Mouse (Mus musculus): Measurements from ENCODE around the gene Tlx1. TPM values are rescaled to one million over a fixed set of nuclear protein-coding genes. Genes with fewer than 3 reads are reported as not detected.

The Tlx1 gene
- polyA plus RNA-seq, 1 experiment from 2014 or later, result 3.0 TPM

DNA sequence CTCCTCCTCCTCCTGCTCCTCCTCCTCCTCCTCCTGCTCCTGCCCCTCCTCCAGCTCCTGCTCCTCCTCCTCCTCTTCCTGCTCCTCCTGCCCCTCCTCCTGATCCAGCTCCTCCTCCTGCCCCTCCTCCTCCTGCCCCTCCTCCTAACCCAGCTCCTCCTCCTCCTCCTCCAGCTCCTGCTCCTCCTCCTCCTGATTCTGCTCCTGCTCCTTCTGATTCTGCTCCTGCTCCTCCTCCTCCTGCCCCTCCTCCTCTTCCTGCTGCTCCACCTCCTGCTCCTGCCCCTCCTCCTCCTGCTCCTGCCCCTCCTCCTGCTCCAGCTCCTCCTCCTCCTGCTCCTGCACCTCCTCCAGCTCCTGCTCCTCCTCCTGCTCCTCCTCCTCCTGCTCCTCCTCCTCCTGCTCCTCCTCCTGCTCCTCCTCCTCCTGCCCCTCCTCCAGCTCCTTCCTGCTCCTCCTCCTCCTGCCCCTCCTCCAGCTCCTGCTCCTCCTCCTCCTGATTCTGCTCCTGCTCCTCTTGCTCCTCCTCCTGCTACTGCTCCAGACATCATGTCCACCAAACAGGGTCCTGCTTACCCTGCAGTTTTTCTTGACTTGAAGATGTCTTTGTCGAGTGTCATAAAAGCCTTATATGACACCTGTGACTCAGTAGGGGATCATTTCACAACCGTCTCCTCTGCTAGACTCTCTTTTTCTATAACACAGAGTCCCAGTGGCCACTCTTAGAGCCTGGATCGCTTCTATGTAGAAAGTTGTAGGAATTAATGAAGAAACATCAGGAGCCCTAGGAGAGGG is 55.0 kb downstream of the Tlx1 start:
- Histone ChIP-seq H3K9me3 (no peaks in the 10 kb centered on the region), H3K36me3 (no peaks in the 10 kb centered on the region), H3K27ac (no peak overlapping the region), H3K27me3 (peaks cover 44% of the 10 kb centered on the region), H3K4me2 (no peak overlapping the region), H3K4me3 (no peak overlapping the region), H3K9ac (no peak overlapping the region), H3K4me1 (replicated peaks) (0 out of 2 replicates have a peak, but pooled peaks cover 3% of the 10 kb centered on the region)
- 88% methylated on average over 3 of the region's 3 CpGs for WGBS
- ATAC-seq (ENCODE audit: low FRiP score), result no peak

Other genes starting within 250 kb of the Tlx1 start
- gene Slf2, start 219.5 kb upstream of the Tlx1 start, polyA plus RNA-seq (2015; fragmentation: Nextera tagmentation; extraction: Ambion mirVana), result 29.8 and 30.5 TPM in 2 replicates
- 19.2 and 19.9 TPM in 2 replicates for gene Sema4g, start 161.6 kb upstream of the Tlx1 start, polyA plus RNA-seq (2015; fragmentation: Nextera tagmentation; extraction: Ambion mirVana)
- gene Twnk, start 145.0 kb upstream of the Tlx1 start, polyA plus RNA-seq (2015; fragmentation: Nextera tagmentation; extraction: Ambion mirVana), result 16.0 and 17.0 TPM in 2 replicates
- 91.6 and 93.6 TPM in 2 replicates for gene Mrpl43, start 144.2 kb upstream of the Tlx1 start, polyA plus RNA-seq (2015; fragmentation: Nextera tagmentation; extraction: Ambion mirVana)
- gene Lzts2, start 136.3 kb upstream of the Tlx1 start, polyA plus RNA-seq (2015; fragmentation: Nextera tagmentation; extraction: Ambion mirVana), result 23.4 and 24.1 TPM in 2 replicates
- gene Pdzd7, start 105.0 kb upstream of the Tlx1 start, polyA plus RNA-seq (2015; fragmentation: Nextera tagmentation; extraction: Ambion mirVana), result 1.4 and 1.5 TPM in 2 replicates
- 63.1 and 65.4 TPM in 2 replicates for gene Sfxn3, start 103.2 kb upstream of the Tlx1 start, polyA plus RNA-seq (2015; fragmentation: Nextera tagmentation; extraction: Ambion mirVana)
- 4.7 and 6.3 TPM in 2 replicates for gene Kazald1, start 75.4 kb upstream of the Tlx1 start, polyA plus RNA-seq (2015; fragmentation: Nextera tagmentation; extraction: Ambion mirVana)
- 9.5 and 11.8 TPM in 2 replicates for gene Lbx1, start 85.1 kb downstream of the Tlx1 start, polyA plus RNA-seq (2015; fragmentation: Nextera tagmentation; extraction: Ambion mirVana)
- gene Btrc, start 213.1 kb downstream of the Tlx1 start, polyA plus RNA-seq (2015; fragmentation: Nextera tagmentation; extraction: Ambion mirVana), result 67.5 and 71.6 TPM in 2 replicates